Mouse (Mus musculus): ENCODE measurements around the gene Atg2b.

Atg2b gene

GRCm38 (mm10) chr12:105683933-105684901 lies 794 bp downstream of the Atg2b start, which contains the start of gene Gskip:
Gene Gskip, plus strand, starts transcription at chr12:105684829.
- DNase-seq (ENCODE audit: low read depth, low spot score) = peak; percentile 71

GRCm38 (mm10) chr12:105678762-105679161 lies 6.2 kb downstream of the Atg2b start:
- no peak for DNase-seq (ENCODE audit: low read depth, low spot score)

- peak; percentile 76 for DNase-seq (ENCODE audit: low read depth, low spot score)
Observed at GRCm38 (mm10) chr12:105678211-105678610, 6.8 kb downstream of the Atg2b start.

- DNase-seq (ENCODE audit: low read depth, low spot score) = no peak
Observed at GRCm38 (mm10) chr12:105676274-105676673, 8.7 kb downstream of the Atg2b start.

GRCm38 (mm10) chr12:105655850-105656249 lies 29.2 kb downstream of the Atg2b start:
- DNase-seq (ENCODE audit: low read depth, low spot score) = no peak

GRCm38 (mm10) chr12:105642770-105643321 lies 42.2 kb downstream of the Atg2b start:
- no peak for DNase-seq (ENCODE audit: low read depth, low spot score)

- DNase-seq (ENCODE audit: low read depth, low spot score) = peak; percentile 47
Observed at GRCm38 (mm10) chr12:105637554-105637953, 47.5 kb downstream of the Atg2b start.

- no peak for DNase-seq (ENCODE audit: low read depth, low spot score)
Observed at GRCm38 (mm10) chr12:105636551-105636950, 48.5 kb downstream of the Atg2b start.

- DNase-seq (ENCODE audit: low read depth, low spot score) = no peak
Observed at GRCm38 (mm10) chr12:105634374-105635067, 50.5 kb downstream of the Atg2b start.

- DNase-seq (ENCODE audit: low read depth, low spot score) = no peak
Observed at GRCm38 (mm10) chr12:105625798-105626197, 59.2 kb downstream of the Atg2b start.

GRCm38 (mm10) chr12:105622981-105623539 lies 62.0 kb downstream of the Atg2b start:
- peak; percentile 57 for DNase-seq (ENCODE audit: low read depth, low spot score)

GRCm38 (mm10) chr12:105622048-105622447 lies 63.0 kb downstream of the Atg2b start:
- no peak for DNase-seq (ENCODE audit: low read depth, low spot score)

GRCm38 (mm10) chr12:105613559-105613958 lies 71.5 kb downstream of the Atg2b start:
- no peak for DNase-seq (ENCODE audit: low read depth, low spot score)

GRCm38 (mm10) chr12:105611748-105612147 lies 73.3 kb downstream of the Atg2b start:
- DNase-seq (ENCODE audit: low read depth, low spot score) = peak; percentile 92

- no peak for DNase-seq (ENCODE audit: low read depth, low spot score)
Observed at GRCm38 (mm10) chr12:105611045-105611444, 74.0 kb downstream of the Atg2b start.

- no peak for DNase-seq (ENCODE audit: low read depth, low spot score)
Observed at GRCm38 (mm10) chr12:105606881-105607280, 78.1 kb downstream of the Atg2b start.

- no peak for DNase-seq (ENCODE audit: low read depth, low spot score)
Observed at GRCm38 (mm10) chr12:105605212-105605611, 79.8 kb downstream of the Atg2b start.

GRCm38 (mm10) chr12:105603904-105604303 lies 81.1 kb downstream of the Atg2b start:
- DNase-seq (ENCODE audit: low read depth, low spot score) = no peak

GRCm38 (mm10) chr12:105602581-105603210 lies 82.3 kb downstream of the Atg2b start, which contains the start of gene Bdkrb1:
Gene Bdkrb1, plus strand, starts transcription at chr12:105603085.
- no peak for DNase-seq (ENCODE audit: low read depth, low spot score)

GRCm38 (mm10) chr12:105601586-105601985 lies 83.4 kb downstream of the Atg2b start:
- no peak for DNase-seq (ENCODE audit: low read depth, low spot score)

GRCm38 (mm10) chr12:105599098-105599497 lies 85.9 kb downstream of the Atg2b start:
- DNase-seq (ENCODE audit: low read depth, low spot score) = peak; percentile 60

Measured in R1 (cell line).